Mouse (Mus musculus): ENCODE measurements around the gene Cyp4x1.

Cyp4x1 gene

GRCm38 (mm10) chr4:115056921-115057673 is 77.0 kb downstream of the Cyp4x1 start:
- peak; percentile 65 for DNase-seq (ENCODE audit: low spot score)

- DNase-seq (ENCODE audit: low spot score) = peak; percentile 57
Observed at GRCm38 (mm10) chr4:115056371-115056920, 77.6 kb downstream of the Cyp4x1 start, which contains the start of gene Tal1. Gene Tal1, plus strand, starts transcription at chr4:115056426.

Data from retina, embryonic 14.5 days (tissue).